Mouse (Mus musculus): ENCODE measurements around the gene Camk1g.

DNA sequence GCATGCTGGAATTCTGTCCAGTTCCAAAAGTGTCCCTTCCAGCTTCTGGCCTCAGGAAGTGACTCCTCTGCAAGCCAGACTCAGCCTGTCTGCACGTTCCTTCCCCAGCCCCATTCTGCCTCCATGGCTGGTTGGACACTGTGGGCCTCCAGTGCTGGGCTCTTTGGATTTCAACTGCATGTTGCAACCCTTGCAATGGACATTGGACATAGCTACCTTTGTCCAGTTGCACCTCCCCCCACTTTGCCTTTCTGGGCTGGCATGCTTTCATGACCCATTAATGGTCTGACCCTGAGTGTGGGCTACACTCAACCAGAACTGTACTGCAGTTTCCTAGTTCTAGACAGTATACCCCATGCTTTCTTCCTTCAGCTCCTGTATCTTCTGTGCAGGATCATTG lies 58.5 kb downstream of the Camk1g start:
- TF ChIP-seq CTCF (conservative IDR thresholded peaks at IDR 0.05 in 1 of 2, IDR thresholded peaks at IDR 0.05 in 1 of 2; ENCODE audit: low read depth in 2 of 2, low read length in 2 of 2): no peak
- no peak for TF ChIP-seq POLR2A (IDR thresholded peaks at IDR 0.05; ENCODE audit: low read depth, low read length)
- TF ChIP-seq UBTF (IDR thresholded peaks at IDR 0.05; ENCODE audit: low read depth, low read length): no peak
- no peak for TF ChIP-seq IRF4 (IDR thresholded peaks at IDR 0.05; ENCODE audit: low read depth, low read length)
- TF ChIP-seq ZC3H11A (IDR thresholded peaks at IDR 0.05; ENCODE audit: low read depth, low read length): no peak
- TF ChIP-seq USF1 (IDR thresholded peaks at IDR 0.05; ENCODE audit: low read depth, low read length): no peak
- no peak for TF ChIP-seq MAZ (IDR thresholded peaks at IDR 0.05; ENCODE audit: low read depth, low read length)
- no peak for TF ChIP-seq MYC (IDR thresholded peaks at IDR 0.05; ENCODE audit: low read depth, low read length)
- no peak for TF ChIP-seq ZMIZ1 (IDR thresholded peaks at IDR 0.05; ENCODE audit: low read depth, low read length)
- no peak for TF ChIP-seq TCF12 (IDR thresholded peaks at IDR 0.05; ENCODE audit: low read depth, low read length)
- TF ChIP-seq SMC3 (IDR thresholded peaks at IDR 0.05; ENCODE audit: low read depth, low read length): no peak
- TF ChIP-seq EP300 (IDR thresholded peaks at IDR 0.05; ENCODE audit: low read length): no peak
